In genomic region chr15:89305966-89306365, GRCm38 (mm10) we compare ENCODE assay signal across 30 mouse cellular contexts. TPM values are rescaled to one million over a fixed set of nuclear protein-coding genes. Genes with fewer than 3 reads are reported as not detected.
"Had no signal": no experiment of that assay in that cellular context is flagged by ENCODE, and none has a peak within 500 bp of the region (broad histone marks: within the 10 kb centered on the region; RNA-seq: fewer than 3 reads in every experiment).

No protein-coding gene starts in this region.

- H3K4me3 ChIP-seq: gastrocnemius, adult 2 months; heart, adult 2 months; heart, embryonic 12.5 days; hindbrain, embryonic 10.5 days; hindbrain, embryonic 12.5 days; intestine, embryonic 15.5 days; left cerebral cortex, adult 2 months; limb, embryonic 10.5 days; limb, embryonic 12.5 days; liver, embryonic 13.5 days; liver, embryonic 15.5 days had no signal

- ATAC-seq: hindbrain, embryonic 16.5 days; inflammation-experienced regulatory T-cells, adult 6 months; intestine, embryonic 15.5 days; intestine, postnatal 0 days had no signal

- H3K4me1 ChIP-seq: intestine, embryonic 15.5 days; limb, embryonic 12.5 days had no signal

- H3K9me3 ChIP-seq: heart, embryonic 12.5 days; hindbrain, embryonic 10.5 days; hindbrain, embryonic 12.5 days; intestine, embryonic 15.5 days; limb, embryonic 10.5 days; limb, embryonic 12.5 days; liver, embryonic 13.5 days; liver, embryonic 15.5 days had no signal

- DNase-seq: gastrocnemius, adult 2 months; gastrocnemius, postnatal 10 days; gastrocnemius, postnatal 25 days; heart, adult 2 months; heart, postnatal 10 days; heart, postnatal 4 days; kidney, adult 18-20 months; kidney, adult 8-10 months; kidney, postnatal 10 days; kidney, postnatal 25 days; kidney, postnatal 4 days; layer of hippocampus, adult 9-11 months; liver; liver, embryonic 13.5 days had no signal

- H3K9ac ChIP-seq: heart, embryonic 12.5 days; hindbrain, embryonic 12.5 days; hindbrain, embryonic 14.5 days; intestine, embryonic 15.5 days; limb, embryonic 12.5 days; liver, embryonic 13.5 days; liver, embryonic 15.5 days had no signal

- H3K27me3 ChIP-seq: heart, embryonic 12.5 days; hindbrain, embryonic 12.5 days; intestine, embryonic 15.5 days; limb, embryonic 12.5 days; liver, embryonic 13.5 days; liver, embryonic 15.5 days had no signal

- H3K27ac ChIP-seq: gastrocnemius, adult 2 months; heart, adult 2 months; hindbrain, embryonic 10.5 days; hindbrain, embryonic 12.5 days; hindbrain, embryonic 14.5 days; intestine, embryonic 15.5 days; left cerebral cortex, adult 2 months; limb, embryonic 10.5 days; limb, embryonic 12.5 days; liver, embryonic 13.5 days; liver, embryonic 15.5 days had no signal

- H3K4me2 ChIP-seq: heart, embryonic 12.5 days; hindbrain, embryonic 12.5 days; hindbrain, embryonic 14.5 days; intestine, embryonic 15.5 days; limb, embryonic 12.5 days; liver, embryonic 11.5 days; liver, embryonic 13.5 days; liver, embryonic 15.5 days had no signal

RNA-seq across cellular contexts. Expression of gene Adm2, which starts 16.6 kb away (rescaled TPM):
- polyA plus RNA-seq: heart, adult 2 months; hindbrain, embryonic 12.5 days; hindbrain, embryonic 14.5 days; hindbrain, embryonic 16.5 days; inflammation-experienced regulatory T-cells, adult 6 months had no signal

RNA-seq across cellular contexts. Expression of gene Miox, which starts 28.2 kb away (rescaled TPM):
- polyA plus RNA-seq: heart, adult 2 months; heart, embryonic 12.5 days; heart, embryonic 14.5 days; heart, embryonic 16.5 days; hindbrain, embryonic 10.5 days; hindbrain, embryonic 12.5 days; hindbrain, embryonic 14.5 days; hindbrain, embryonic 16.5 days; inflammation-experienced regulatory T-cells, adult 6 months; intestine, postnatal 0 days; limb, embryonic 10.5 days; limb, embryonic 12.5 days; limb, embryonic 14.5 days had no signal
